Mouse (Mus musculus) C2C12 (cell line): ENCODE results near the gene Src. TPM values are rescaled to one million over a fixed set of nuclear protein-coding genes. Genes with fewer than 3 reads are reported as not detected.

Experiments
- H3K27me3 ChIP-seq: one replicate; pipeline ENCODE4 v1.6.1; 2011; ENCODE audit not compliant: control insufficient read depth, insufficient read depth, insufficient read length
- H3K36me3 ChIP-seq: one replicate; pipeline ENCODE4 v1.6.1; 2011; ENCODE audit not compliant: control insufficient read depth, insufficient read depth
- H3K4me3 ChIP-seq: one replicate; pipeline ENCODE4 v1.5.1; 2011; ENCODE audit warnings: mild to moderate bottlenecking, control low read depth; ENCODE audit not compliant: poor library complexity, insufficient read depth, severe bottlenecking
- H3K79me2 ChIP-seq: one replicate; pipeline ENCODE4 v1.6.1; 2011; ENCODE audit not compliant: control insufficient read depth, insufficient read depth
- H3K79me3 ChIP-seq: one replicate; pipeline ENCODE4 v1.6.1; 2011; ENCODE audit warnings: low read depth, control low read depth
- H3ac ChIP-seq: one replicate; pipeline ENCODE3; 2011; ENCODE audit warnings: low read depth; ENCODE audit not compliant: control insufficient read depth, insufficient read length
- CEBPB ChIP-seq: IDR thresholded peaks from one replicate; pipeline ENCODE4 v1.6.1; 2011; ENCODE audit warnings: low read depth, mild to moderate bottlenecking, control low read depth, moderate library complexity
- CTCF ChIP-seq: IDR thresholded peaks from one replicate; pipeline ENCODE4 v1.5.1; 2011; ENCODE audit not compliant: control insufficient read depth, insufficient read depth, insufficient read length
- FOSL1 ChIP-seq: IDR thresholded peaks from one replicate; pipeline ENCODE4 v1.8.0; 2011; ENCODE audit warnings: mild to moderate bottlenecking, low read length; ENCODE audit not compliant: poor library complexity, insufficient read depth, severe bottlenecking
- MAX ChIP-seq: IDR thresholded peaks from one replicate; pipeline ENCODE4 v1.6.1; 2011; ENCODE audit warnings: mild to moderate bottlenecking, control low read depth
- MYOD1 ChIP-seq: IDR thresholded peaks from one replicate; pipeline ENCODE4 v1.6.1; 2011; ENCODE audit warnings: low read depth; ENCODE audit not compliant: control insufficient read depth, insufficient read length
- MYOG ChIP-seq: IDR thresholded peaks from one replicate; pipeline ENCODE4 v1.6.1; 2011; ENCODE audit not compliant: control insufficient read depth, insufficient read length; ENCODE audit errors: extremely low read depth
- USF1 ChIP-seq: IDR thresholded peaks from one replicate; pipeline ENCODE4 v1.6.1; 2011; ENCODE audit warnings: low read depth, mild to moderate bottlenecking, control low read depth, moderate library complexity
- polyA plus RNA-seq: library from polyadenylated mRNA; unstranded; fragments of >200 nt; fragmentation: generic; extraction: Trizol; gene quantifications from one replicate; pipeline ENCODE4 v1.2.1, GENCODE M21; 2012; ENCODE audit warnings: missing spikeins

Gene Src
- polyA plus RNA-seq, 1 experiment, result 29.3 TPM

GRCm38 (mm10) chr2:157428351-157429139 lies 10.3 kb downstream of the Src start:
- Histone ChIP-seq H3K79me3 (peaks cover 86% of the 10 kb centered on the region), H3ac (no peak overlapping the region), H3K27me3 (no peaks in the 10 kb centered on the region), H3K36me3 (peaks cover 39% of the 10 kb centered on the region), H3K4me3 (no peak overlapping the region), H3K79me2 (peaks cover 100% of the 10 kb centered on the region)
- TF ChIP-seq USF1 (no peak), MYOG (no peak), CEBPB (no peak), CTCF (no peak), MYOD1 (no peak), FOSL1 (no peak), MAX (no peak)

GRCm38 (mm10) chr2:157429735-157430134 lies 11.5 kb downstream of the Src start:
- Histone ChIP-seq H3K36me3 (peaks cover 48% of the 10 kb centered on the region), H3K4me3 (no peak overlapping the region), H3K27me3 (no peaks in the 10 kb centered on the region), H3K79me3 (peaks cover 85% of the 10 kb centered on the region), H3ac (no peak overlapping the region), H3K79me2 (peaks cover 100% of the 10 kb centered on the region)
- no peak for TF ChIP-seq CTCF
- no peak for TF ChIP-seq MYOD1
- TF ChIP-seq MAX, result no peak
- TF ChIP-seq FOSL1, result no peak
- no peak for TF ChIP-seq CEBPB
- TF ChIP-seq MYOG, result no peak
- TF ChIP-seq USF1, result no peak

GRCm38 (mm10) chr2:157430667-157431429 lies 12.6 kb downstream of the Src start:
- no peaks in the 10 kb centered on the region for H3K27me3 ChIP-seq
- peaks cover 100% of the 10 kb centered on the region for H3K79me2 ChIP-seq
- peaks cover 85% of the 10 kb centered on the region for H3K79me3 ChIP-seq
- peaks cover 52% of the 10 kb centered on the region for H3K36me3 ChIP-seq
- H3ac ChIP-seq, result no peak overlapping the region
- TF ChIP-seq CEBPB, result no peak
- no peak for TF ChIP-seq FOSL1
- TF ChIP-seq MYOD1, result no peak
- no peak for TF ChIP-seq USF1
- TF ChIP-seq CTCF, result no peak
- no peak for TF ChIP-seq MAX
- no peak for TF ChIP-seq MYOG
- H3K4me3 ChIP-seq, result no peak overlapping the region

GRCm38 (mm10) chr2:157431912-157432311 lies 13.7 kb downstream of the Src start:
- TF ChIP-seq CEBPB, result no peak
- no peak for TF ChIP-seq MYOD1
- no peak for TF ChIP-seq CTCF
- no peak for TF ChIP-seq MYOG
- TF ChIP-seq USF1, result no peak
- TF ChIP-seq MAX, result no peak
- no peak for TF ChIP-seq FOSL1
- H3K27me3 ChIP-seq, result no peaks in the 10 kb centered on the region
- peaks cover 56% of the 10 kb centered on the region for H3K36me3 ChIP-seq
- no peak overlapping the region for H3K4me3 ChIP-seq
- H3K79me2 ChIP-seq, result peaks cover 100% of the 10 kb centered on the region
- peaks cover 78% of the 10 kb centered on the region for H3K79me3 ChIP-seq
- no peak overlapping the region for H3ac ChIP-seq

GRCm38 (mm10) chr2:157432476-157432875 lies 14.2 kb downstream of the Src start:
- peaks cover 56% of the 10 kb centered on the region for H3K36me3 ChIP-seq

More at GRCm38 (mm10) chr2:157432476-157432875, 14.2 kb downstream of the Src start:
- Histone ChIP-seq H3K4me3 (no peak overlapping the region), H3K79me3 (peaks cover 77% of the 10 kb centered on the region), H3K27me3 (no peaks in the 10 kb centered on the region), H3ac (no peak overlapping the region), H3K79me2 (peaks cover 100% of the 10 kb centered on the region)
- TF ChIP-seq FOSL1, result no peak
- TF ChIP-seq CTCF, result no peak
- TF ChIP-seq USF1, result no peak
- TF ChIP-seq MYOD1, result no peak
- no peak for TF ChIP-seq MAX
- TF ChIP-seq CEBPB, result no peak
